Mouse (Mus musculus): ENCODE results near the gene Pde6h. TPM values are rescaled to one million over a fixed set of nuclear protein-coding genes. Genes with fewer than 3 reads are reported as not detected.

Gene Pde6h
- total and polyA plus RNA-seq, 3 experiments = 0.08 TPM; not detected in 2

GRCm38 (mm10) chr6:136931246-136931645 lies 7.6 kb downstream of the Pde6h start:
- no peak for DNase-seq (ENCODE audit: low read depth, low spot score)
- no peak overlapping the region for H3K4me3 ChIP-seq (ENCODE audit: control insufficient read depth in 1 of 2, insufficient read depth in 1 of 2, low read depth in 2 of 2, low read length in 2 of 2)
- TF ChIP-seq GABPA (IDR thresholded peaks at IDR 0.05; ENCODE audit: low read depth, low read length) (no peak), ZC3H11A (IDR thresholded peaks at IDR 0.05; ENCODE audit: low read depth, low read length) (no peak), MYC (IDR thresholded peaks at IDR 0.05; ENCODE audit: low read depth, low read length) (no peak), SMC3 (IDR thresholded peaks at IDR 0.05; ENCODE audit: low read depth, low read length) (no peak), EP300 (IDR thresholded peaks at IDR 0.05; ENCODE audit: low read depth in 1 of 2, low read length in 2 of 2) (no peak), MYB (IDR thresholded peaks at IDR 0.05; ENCODE audit: low read depth, low read length) (no peak), MAFK (IDR thresholded peaks at IDR 0.05; ENCODE audit: borderline replicate concordance, low read depth, low read length) (no peak), POLR2AphosphoS2 (IDR thresholded peaks at IDR 0.05; ENCODE audit: low read length) (no peak)
- no peaks in the 10 kb centered on the region for H3K27me3 ChIP-seq (ENCODE audit: control insufficient read depth in 1 of 2, insufficient read depth in 2 of 2, low read length in 2 of 2)
- H3K27ac ChIP-seq (ENCODE audit: control insufficient read depth, low read depth, low read length) = peak overlapping the region; percentile 42
- peaks cover 2 to 33% of the 10 kb centered on the region in 2 experiments for H3K36me3 ChIP-seq (ENCODE audit: control insufficient read depth in 1 of 2, insufficient read depth in 2 of 2, low read length in 2 of 2)
- no peaks in the 10 kb centered on the region for H3K9me3 ChIP-seq (replicated peaks; ENCODE audit: insufficient read depth, low read length)
- 0 out of 2 replicates have a peak, but pooled peaks cover under 1% of the 10 kb centered on the region for H3K79me2 ChIP-seq (ENCODE audit: control insufficient read depth, insufficient read depth, low read length, poor library complexity)
- H3K4me1 ChIP-seq (ENCODE audit: control insufficient read depth in 1 of 2, insufficient read depth in 2 of 2, low read length in 2 of 2) = peaks cover 15 to 27% of the 10 kb centered on the region in 2 experiments
- H3K9ac ChIP-seq (ENCODE audit: control insufficient read depth, low read depth, low read length, poor library complexity, severe bottlenecking) = no peak overlapping the region

- H3K9ac ChIP-seq (ENCODE audit: control insufficient read depth, low read depth, low read length, poor library complexity, severe bottlenecking) = no peak overlapping the region
- H3K79me2 ChIP-seq (ENCODE audit: control insufficient read depth, insufficient read depth, low read length, poor library complexity) = peaks cover 18% of the 10 kb centered on the region
- DNase-seq (ENCODE audit: low read depth, low spot score) = peak; percentile 47
- H3K9me3 ChIP-seq (replicated peaks; ENCODE audit: insufficient read depth, low read length) = no peaks in the 10 kb centered on the region
- H3K36me3 ChIP-seq (ENCODE audit: control insufficient read depth in 1 of 2, insufficient read depth in 2 of 2, low read length in 2 of 2) = peaks cover 0 to 50% of the 10 kb centered on the region in 2 experiments
- peak overlapping the region; percentile 4; the same call in 1 of the 2 replicates for H3K27ac ChIP-seq (ENCODE audit: control insufficient read depth, low read depth, low read length)
- TF ChIP-seq RCOR1 (IDR thresholded peaks at IDR 0.05; ENCODE audit: low read depth, low read length) (peak; percentile 77; the same call in 1 of the 2 replicates), USF1 (IDR thresholded peaks at IDR 0.05; ENCODE audit: low read depth, low read length) (no peak), CHD1 (IDR thresholded peaks at IDR 0.05; ENCODE audit: low read depth, low read length) (no peak), BHLHE40 (IDR thresholded peaks at IDR 0.05; ENCODE audit: borderline replicate concordance, low read depth, low read length) (0 out of 2 replicates have a peak, but pooled peaks have one; percentile 23), ETS1 (IDR thresholded peaks at IDR 0.05; ENCODE audit: low read depth, low read length) (peak; percentile 54), SIN3A (IDR thresholded peaks at IDR 0.05; ENCODE audit: low read length) (peak; percentile 44; the same call in 1 of the 2 replicates), TCF12 (IDR thresholded peaks at IDR 0.05; ENCODE audit: low read depth, low read length) (peak; percentile 58), MYB (IDR thresholded peaks at IDR 0.05; ENCODE audit: low read depth, low read length) (peak; percentile 74), EP300 (IDR thresholded peaks at IDR 0.05; ENCODE audit: low read depth in 1 of 2, low read length in 2 of 2) (peak; percentile 71 to 84), GATA1 (IDR thresholded peaks at IDR 0.05; ENCODE audit: low read depth, low read length) (peak; percentile 59)
- no peaks in the 10 kb centered on the region for H3K27me3 ChIP-seq (ENCODE audit: control insufficient read depth in 1 of 2, insufficient read depth in 2 of 2, low read length in 2 of 2)
- peaks cover 19 to 42% of the 10 kb centered on the region in 2 experiments for H3K4me1 ChIP-seq (ENCODE audit: control insufficient read depth in 1 of 2, insufficient read depth in 2 of 2, low read length in 2 of 2)
- H3K4me3 ChIP-seq (ENCODE audit: control insufficient read depth in 1 of 2, insufficient read depth in 1 of 2, low read depth in 2 of 2, low read length in 2 of 2) = no peak overlapping the region
Observed at GRCm38 (mm10) chr6:136934068-136934467, 10.4 kb downstream of the Pde6h start.

All from MEL (cell line).